Mouse (Mus musculus) stomach, postnatal 0 days (tissue): ENCODE measurements around the gene Pnliprp1.

ENCODE experiments used
- CTCF ChIP-seq: IDR thresholded peaks from 2 replicates; pipeline ENCODE4 v1.5.1; 2016; ENCODE audit warnings: antibody characterized with exemption, low read depth, mild to moderate bottlenecking, moderate library complexity
- EP300 ChIP-seq: optimal IDR thresholded peaks from 2 replicates; pipeline ENCODE3; 2016; ENCODE audit warnings: antibody characterized with exemption

DNA sequence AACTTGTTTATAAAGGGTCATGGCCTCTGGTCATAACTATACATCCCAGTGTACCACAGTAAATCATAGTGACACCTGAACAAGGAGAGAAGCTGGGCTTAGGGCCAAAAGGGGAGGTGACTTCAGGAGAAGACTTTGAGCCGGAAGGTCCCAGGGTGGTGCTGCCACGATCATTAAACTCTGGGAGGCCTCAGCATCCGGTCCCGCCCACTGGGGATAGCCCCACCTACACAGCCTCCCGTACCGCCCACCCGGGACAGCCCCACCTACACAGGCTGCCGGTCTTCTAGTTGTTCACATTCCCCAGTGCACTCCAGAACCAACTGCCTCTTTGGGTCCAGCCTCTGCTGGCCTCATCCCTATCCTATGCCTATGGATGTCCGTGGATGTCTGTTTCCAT is 30.7 kb downstream of the Pnliprp1 start, which contains the start of gene Pnliprp2:
- no peak for TF ChIP-seq CTCF
- no peak for TF ChIP-seq EP300
